Mouse (Mus musculus) frontal cortex, postnatal 14 days (tissue): ENCODE data around the gene Pik3r5.

Experiments used
- DNase-seq, 2 experiments: peaks; one replicate each; pipeline ENCODE4 v3.0.0; 2022; ENCODE audit warnings: low spot score in 2 of 2

The Pik3r5 gene

GRCm38 (mm10) chr11:68448356-68448755 lies 16.4 kb downstream of the Pik3r5 start:
- no peak for DNase-seq

DNA sequence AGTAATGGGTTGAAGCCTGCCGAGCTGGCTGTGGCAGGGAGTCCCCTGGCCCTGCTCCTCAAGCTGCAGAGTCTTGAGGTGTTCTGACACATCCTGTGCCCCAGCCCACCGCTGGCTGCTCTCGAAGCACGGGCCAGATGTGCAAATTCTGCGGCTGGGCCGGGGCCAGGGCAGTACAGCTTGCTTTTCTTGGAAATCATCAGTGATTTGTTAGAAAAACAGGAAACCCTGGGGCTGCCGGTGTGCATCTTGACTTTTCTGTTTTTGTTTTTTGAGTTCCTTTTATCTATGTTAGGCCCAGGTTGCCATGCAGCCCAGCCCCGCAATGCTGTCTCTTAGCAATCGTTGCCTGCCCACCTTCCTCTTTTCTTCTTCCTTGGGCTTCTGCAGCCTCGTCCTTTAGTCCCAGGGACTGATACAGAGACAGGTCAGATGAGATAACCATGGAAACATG lies 19.4 kb downstream of the Pik3r5 start:
- no peak for DNase-seq

DNA sequence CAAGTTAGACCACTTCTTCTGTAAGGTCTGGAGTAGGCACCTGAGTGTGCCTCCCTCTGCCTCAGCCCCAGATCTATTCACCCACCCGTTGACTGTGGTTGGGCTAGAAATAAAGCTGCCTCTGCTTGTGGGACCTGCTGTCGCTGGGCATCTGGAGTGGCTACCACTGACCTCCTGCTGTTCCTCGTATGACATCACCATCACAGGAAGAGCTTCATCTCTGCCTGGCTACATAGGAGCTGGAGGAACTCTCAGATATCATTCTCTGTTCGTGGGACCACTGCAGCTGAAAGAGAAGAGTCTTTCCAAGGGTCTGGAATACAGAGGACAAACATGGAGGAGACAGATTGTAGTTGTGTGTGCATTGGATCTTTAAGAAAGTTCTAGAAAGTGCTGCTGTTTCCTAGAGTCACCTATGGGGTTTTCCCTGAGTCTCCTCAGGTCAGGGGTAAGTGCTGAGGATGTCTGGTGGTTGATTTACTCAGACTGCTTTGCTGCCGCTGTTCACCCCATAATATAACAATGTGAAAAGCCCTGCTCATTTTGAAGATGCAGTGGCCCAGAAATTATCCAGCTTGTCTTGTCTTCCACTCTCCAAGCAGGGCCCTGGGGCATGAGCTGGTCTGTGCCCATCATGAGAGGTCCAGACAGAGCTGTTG lies 20.0 kb downstream of the Pik3r5 start:
- no peak for DNase-seq

DNA sequence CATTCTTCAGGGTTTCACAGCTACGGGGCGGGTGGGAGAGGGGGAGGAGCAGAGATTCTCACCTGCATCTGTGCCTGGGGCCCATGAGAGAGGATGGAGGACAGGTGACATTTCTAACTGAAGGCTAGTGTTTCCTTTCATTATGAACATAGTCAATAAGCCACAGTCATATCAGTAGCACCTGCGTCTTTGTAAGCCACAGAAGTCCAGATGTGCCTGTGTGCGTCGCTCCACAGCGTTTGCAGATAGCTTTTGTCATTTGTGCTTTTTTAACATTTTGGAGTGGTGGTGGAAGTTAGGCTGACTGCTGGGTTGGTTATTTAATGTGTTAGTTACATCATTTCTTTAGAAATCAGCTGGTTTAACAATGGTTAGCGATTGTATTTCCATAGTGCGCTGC lies 20.8 kb downstream of the Pik3r5 start:
- DNase-seq: no peak

GRCm38 (mm10) chr11:68453301-68453700 lies 21.4 kb downstream of the Pik3r5 start:
- DNase-seq: no peak

GRCm38 (mm10) chr11:68458086-68458485 lies 26.2 kb downstream of the Pik3r5 start:
- no peak for DNase-seq

DNA sequence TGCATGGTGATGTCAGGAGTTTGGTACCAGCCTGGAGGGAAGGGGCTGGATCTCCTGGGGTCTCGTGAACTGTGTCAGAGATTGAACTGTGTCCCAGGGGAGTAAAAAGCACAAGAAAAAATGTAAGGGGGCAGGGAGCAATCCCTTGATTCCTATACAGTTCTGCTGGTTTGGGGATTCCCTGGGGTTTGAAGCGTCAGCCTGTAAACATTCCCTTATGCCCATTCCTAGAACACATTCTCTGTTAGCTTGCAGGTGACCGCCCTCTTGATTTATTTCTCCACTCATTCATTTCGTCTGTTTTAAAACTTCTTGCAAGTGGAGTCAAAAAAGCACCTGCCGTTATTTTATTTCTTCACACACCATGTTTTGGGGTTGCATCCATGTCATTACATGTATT lies 27.1 kb downstream of the Pik3r5 start:
- no peak for DNase-seq

DNA sequence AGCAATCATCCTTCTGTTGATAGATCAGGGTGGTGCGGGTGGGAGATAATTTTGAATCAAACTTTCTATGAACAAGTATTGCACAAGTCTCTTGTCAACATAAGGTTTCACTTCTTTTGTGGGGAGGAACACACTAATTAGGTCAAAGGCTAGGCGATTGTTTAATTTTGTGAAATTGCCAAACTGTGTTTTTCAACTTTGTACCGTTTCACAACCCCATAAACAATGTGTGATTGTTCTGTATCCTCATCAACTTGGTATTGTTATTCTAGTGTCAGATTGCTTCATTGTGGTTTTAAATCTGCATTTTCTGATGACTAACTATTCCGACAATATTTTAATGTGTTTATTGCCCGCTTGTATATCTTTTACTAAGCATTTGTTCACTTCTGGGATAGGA lies 27.6 kb downstream of the Pik3r5 start:
- DNase-seq: no peak

- no peak for DNase-seq
Observed at GRCm38 (mm10) chr11:68462716-68463115, 30.8 kb downstream of the Pik3r5 start.

GRCm38 (mm10) chr11:68464260-68464659 lies 32.3 kb downstream of the Pik3r5 start:
- DNase-seq: no peak

GRCm38 (mm10) chr11:68465090-68465489 lies 33.2 kb downstream of the Pik3r5 start:
- no peak for DNase-seq

DNA sequence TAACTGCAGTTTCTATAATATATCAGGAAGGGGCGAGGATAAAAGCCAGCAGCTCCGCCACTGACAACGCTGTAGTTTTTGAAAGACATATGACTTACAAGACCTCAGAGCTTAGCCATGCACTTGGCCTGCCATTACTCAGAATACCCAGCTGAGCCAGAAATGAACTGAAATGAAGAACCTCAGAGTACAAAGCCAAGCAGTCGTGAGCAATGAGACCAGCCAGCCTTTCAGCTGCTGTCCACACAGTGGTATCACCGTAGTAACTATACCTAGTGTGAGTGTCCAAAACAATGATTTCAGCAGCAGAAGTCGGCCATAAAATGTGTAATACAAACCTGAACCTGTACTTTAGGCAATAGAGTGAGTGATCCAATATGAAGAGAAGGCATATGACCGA lies 35.5 kb downstream of the Pik3r5 start:
- no peak for DNase-seq

- no peak for DNase-seq
Observed at GRCm38 (mm10) chr11:68467962-68468612, 36.2 kb downstream of the Pik3r5 start.

DNA sequence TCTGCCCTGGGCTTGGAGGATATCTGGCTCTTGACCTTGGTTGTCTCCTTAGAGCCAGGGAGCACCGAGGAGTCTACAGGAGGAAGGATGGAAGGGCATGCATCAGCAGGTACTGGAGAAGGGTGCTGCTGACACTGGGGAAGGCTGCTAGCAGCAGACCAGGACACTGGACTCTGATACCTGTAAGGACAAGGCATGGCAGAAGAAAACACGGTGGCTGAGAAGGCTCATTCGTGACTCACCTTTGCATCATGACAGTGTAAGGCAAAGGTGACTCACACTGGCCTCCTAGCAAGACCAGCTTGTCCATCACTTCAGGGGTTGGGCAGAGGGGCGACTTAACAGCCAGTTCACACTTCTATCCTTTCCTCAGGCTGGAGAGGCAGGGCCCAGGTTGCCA lies 37.0 kb downstream of the Pik3r5 start:
- no peak for DNase-seq

GRCm38 (mm10) chr11:68472162-68472849 lies 40.4 kb downstream of the Pik3r5 start:
- no peak for DNase-seq

- DNase-seq: no peak
Observed at GRCm38 (mm10) chr11:68474600-68474999, 42.7 kb downstream of the Pik3r5 start.

DNA sequence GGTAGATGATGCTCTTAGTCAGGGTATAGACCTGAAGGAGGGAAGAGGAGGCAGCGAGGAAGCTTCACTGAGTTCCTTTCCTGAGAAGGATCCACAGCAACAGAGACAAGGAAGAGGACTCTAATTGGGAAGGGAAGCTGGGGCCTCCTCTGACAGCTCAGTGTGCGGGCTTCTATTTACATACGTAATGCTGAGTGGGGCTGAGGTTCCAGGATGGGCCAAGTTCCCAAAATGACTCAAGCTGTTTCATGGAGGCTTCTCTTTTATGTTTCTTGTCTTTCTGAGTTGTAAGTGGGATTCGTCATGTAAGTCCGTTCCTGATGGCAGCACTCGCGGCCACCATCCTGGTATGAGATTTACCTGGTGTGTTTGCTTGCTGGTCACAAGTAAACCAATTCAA lies 43.8 kb downstream of the Pik3r5 start:
- DNase-seq: no peak

DNA sequence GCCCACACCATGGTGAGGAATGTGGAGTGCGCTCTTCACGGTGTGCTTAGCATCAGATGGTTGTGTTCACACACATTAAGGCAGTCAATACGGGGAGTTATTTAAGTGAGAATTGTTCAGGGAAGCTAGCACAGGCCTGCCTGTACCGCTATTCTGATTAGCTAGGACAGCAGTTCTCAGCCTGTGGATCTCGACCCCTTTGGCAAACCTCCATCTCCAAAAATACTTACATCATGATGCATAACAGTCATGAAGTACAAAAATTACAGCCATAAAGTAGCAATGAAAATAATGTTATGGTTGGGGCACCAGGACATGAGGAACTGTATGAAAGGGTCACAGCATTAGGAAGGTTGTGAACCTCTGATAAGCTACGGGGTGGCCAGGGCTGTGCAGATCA lies 45.7 kb downstream of the Pik3r5 start:
- no peak for DNase-seq

DNA sequence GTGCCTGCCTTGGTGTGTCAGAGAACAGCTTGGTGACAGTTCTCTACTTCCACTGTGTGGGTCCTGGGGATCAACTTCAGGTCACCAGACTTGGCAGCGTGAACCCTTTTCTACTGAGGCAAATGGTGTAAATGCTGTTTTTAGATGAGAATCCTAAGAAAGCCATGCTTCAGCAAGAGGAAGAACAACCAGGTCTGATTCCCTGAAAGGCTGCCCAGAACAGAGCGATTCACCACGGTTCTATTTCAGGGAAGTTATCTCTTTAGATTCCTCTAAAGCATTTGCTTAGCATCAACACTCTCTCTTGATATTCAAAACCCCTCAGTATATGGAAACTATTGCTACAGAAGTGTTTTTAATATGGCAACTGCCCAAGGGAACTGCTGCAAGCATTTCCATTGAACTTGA lies 46.7 kb downstream of the Pik3r5 start:
- peak in 1 of 2 experiments; percentile 29 for DNase-seq

DNA sequence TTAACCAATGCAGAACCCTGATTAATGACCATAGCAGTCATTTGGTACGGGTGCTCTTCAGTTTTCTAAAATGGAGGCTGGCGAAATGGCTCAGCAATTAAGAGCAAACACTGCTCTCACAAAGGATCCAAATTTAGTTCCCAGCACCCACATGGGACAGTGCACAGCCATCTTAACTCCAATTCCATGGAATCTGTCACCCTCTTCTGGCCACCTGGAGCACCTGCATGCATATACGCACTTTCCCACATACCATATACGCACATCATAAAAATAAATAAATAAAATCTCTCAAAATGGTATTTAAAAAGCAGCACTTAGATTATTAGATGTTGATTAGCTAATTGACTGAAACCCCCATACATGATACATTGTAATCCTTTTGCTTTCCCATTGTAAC lies 48.7 kb downstream of the Pik3r5 start:
- DNase-seq: no peak

DNA sequence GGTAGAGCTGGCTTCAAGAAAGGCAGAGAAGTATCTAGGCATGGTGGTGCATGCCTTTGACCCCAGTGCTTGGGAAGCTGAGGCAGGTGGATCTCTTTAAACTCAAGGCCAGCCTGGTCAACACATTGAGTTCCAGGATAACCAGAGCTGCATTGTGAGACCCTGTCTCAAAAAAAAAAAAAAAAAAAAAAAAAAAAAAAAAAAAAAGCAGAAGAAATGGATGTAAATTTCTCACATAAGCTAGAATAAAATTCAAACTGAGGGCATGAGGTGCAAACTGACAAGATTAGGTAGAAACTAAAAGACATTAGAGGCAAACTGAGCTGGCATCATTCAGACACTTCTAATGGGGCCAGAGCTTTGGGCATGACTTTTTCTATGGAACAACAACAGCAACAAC lies 50.1 kb downstream of the Pik3r5 start:
- no peak for DNase-seq

DNA sequence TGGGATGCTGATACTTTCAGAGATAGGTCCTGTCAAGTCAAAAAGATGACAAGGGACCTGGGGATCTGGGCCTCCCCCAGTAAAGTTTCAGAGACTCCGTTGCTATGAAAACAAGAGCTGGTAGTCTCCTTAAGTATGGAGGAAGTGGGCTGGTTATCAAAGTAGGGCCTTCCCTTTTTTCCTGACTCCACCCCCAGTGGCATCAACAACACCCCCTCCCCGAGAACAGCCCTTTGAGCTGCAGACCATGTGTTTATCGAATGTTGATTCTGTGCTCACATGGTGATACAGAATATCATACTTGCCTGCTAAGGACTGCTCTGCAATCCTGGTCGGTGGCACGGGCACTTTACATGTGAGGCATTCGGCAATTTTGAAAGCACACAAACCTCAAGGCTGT lies 51.3 kb downstream of the Pik3r5 start:
- no peak for DNase-seq

- DNase-seq: no peak
Observed at GRCm38 (mm10) chr11:68484431-68484830, 52.5 kb downstream of the Pik3r5 start.
